Mouse (Mus musculus) kidney, postnatal 0 days (tissue): ENCODE data around the gene Gm21822. TPM values are rescaled to one million over a fixed set of nuclear protein-coding genes. Genes with fewer than 3 reads are reported as not detected.
"Not testable (repeated sequence)": the region's sequence is repeated elsewhere in the genome, so short reads cannot be mapped to it uniquely, and the experiment has no call there.

Experiments
- ATAC-seq: fragments of 200-750 bp; cut with Nextera tagmentation; replicated peaks from 2 replicates; pipeline ENCODE4 v1.8.0; 2017; ENCODE audit warnings: low read depth, moderate number of reproducible peaks, moderate TSS enrichment, moderate library complexity; ENCODE audit not compliant: low FRiP score
- DNase-seq: peaks from one replicate; pipeline ENCODE4 v3.0.0-alpha.2; 2016; ENCODE audit warnings: low spot score
- H3K27ac ChIP-seq: fragments of 300-500 bp; sonication (generic); 2 replicates; pipeline ENCODE4 v1.5.1; 2014; ENCODE audit warnings: mild to moderate bottlenecking
- H3K27me3 ChIP-seq: fragments of 300-500 bp; sonication (generic); 2 replicates; pipeline ENCODE4 v1.6.1; 2014; ENCODE audit warnings: low read length, mixed read lengths; ENCODE audit not compliant: insufficient read depth
- H3K36me3 ChIP-seq: fragments of 300-500 bp; sonication (generic); 2 replicates; pipeline ENCODE4 v1.6.1; 2014; ENCODE audit warnings: low read length, mixed read lengths; ENCODE audit not compliant: insufficient read depth
- H3K4me1 ChIP-seq: fragments of 300-500 bp; sonication (generic); replicated peaks from 2 replicates; pipeline ENCODE4 v1.6.1; 2014; ENCODE audit warnings: antibody characterized with exemption, low read length, mixed read lengths; ENCODE audit not compliant: insufficient read depth
- H3K4me2 ChIP-seq: fragments of 300-500 bp; sonication (generic); 2 replicates; pipeline ENCODE4 v1.6.1; 2014; ENCODE audit warnings: mild to moderate bottlenecking, low read length, moderate library complexity, mixed read lengths
- H3K4me3 ChIP-seq: fragments of 300-500 bp; sonication (generic); replicated peaks from 2 replicates; pipeline ENCODE4 v1.5.1; 2014; ENCODE audit warnings: low read depth, low read length
- H3K9ac ChIP-seq: fragments of 300-500 bp; sonication (generic); 2 replicates; pipeline ENCODE4 v1.6.1; 2014; ENCODE audit warnings: low read depth, low read length
- H3K9me3 ChIP-seq: fragments of 300-500 bp; sonication (generic); replicated peaks from 2 replicates; pipeline ENCODE4 v1.6.1; 2016; ENCODE audit warnings: low read length, inconsistent platforms, mixed read lengths
- WGBS: fragments of 180-500 bp; shearing (Covaris S2); extraction: QIAGEN DNeasy Blood & Tissue Kit; methylation state at CpG from one replicate; pipeline ENCODE4 v1.1.7; 2014; 5-methylcytosine and 5-hydroxymethylcytosine counted together
- polyA plus RNA-seq: library from polyadenylated mRNA; unstranded; fragments of >200 nt; fragmentation: Nextera tagmentation; extraction: Ambion mirVana; gene quantifications from 2 replicates; pipeline ENCODE4 v1.2.1, GENCODE M21; 2015

Gm21822 gene
- not detected in 2 replicates for polyA plus RNA-seq

DNA sequence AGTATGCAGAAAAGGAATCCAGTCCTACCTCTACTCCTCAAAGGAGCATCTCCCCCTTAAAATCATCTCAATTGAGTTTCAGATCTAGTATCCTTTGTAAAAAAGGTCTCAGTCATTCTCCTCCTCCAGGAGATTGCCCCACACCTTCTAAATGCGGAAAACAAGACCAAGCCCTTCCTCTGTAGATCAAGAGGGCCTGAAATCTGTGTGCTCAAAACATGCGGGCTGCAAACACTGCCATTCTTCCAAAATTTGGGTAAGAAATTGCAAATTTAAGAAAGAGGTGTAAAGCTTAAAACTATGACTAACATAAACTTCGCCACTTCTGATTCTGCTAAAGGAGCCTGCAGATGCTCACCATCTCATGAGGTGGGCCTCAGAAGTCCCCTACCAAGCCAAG lies at the start of gene Gm21822:
Gene Gm21822 (plus strand): TSS at position 301 of the 400 bp plus-strand sequence.
- ATAC-seq, H3K4me1 ChIP-seq, DNase-seq, H3K4me3 ChIP-seq, H3K27me3 ChIP-seq, H3K9ac ChIP-seq, H3K36me3 ChIP-seq, H3K27ac ChIP-seq, H3K4me2 ChIP-seq, H3K9me3 ChIP-seq: not testable (repeated sequence)
- WGBS, result no CpG with 5 or more reads among the region's 3 CpGs
